Mouse (Mus musculus) cerebellum, adult 2 months (tissue): ENCODE results near the gene Gm17349.

Experiments used
- CTCF ChIP-seq: fragments of 200-500 bp; IDR thresholded peaks from 2 replicates; pipeline ENCODE4 v1.5.1; 2011; ENCODE audit warnings: low read depth, mild to moderate bottlenecking, control low read depth, low read length, moderate library complexity, borderline replicate concordance; ENCODE audit not compliant: insufficient read depth
- POLR2A ChIP-seq: fragments of 200-500 bp; IDR thresholded peaks from 2 replicates; pipeline ENCODE4 v1.6.1; 2011; ENCODE audit warnings: low read length, control low read depth, borderline replicate concordance; ENCODE audit not compliant: insufficient read depth

DNA sequence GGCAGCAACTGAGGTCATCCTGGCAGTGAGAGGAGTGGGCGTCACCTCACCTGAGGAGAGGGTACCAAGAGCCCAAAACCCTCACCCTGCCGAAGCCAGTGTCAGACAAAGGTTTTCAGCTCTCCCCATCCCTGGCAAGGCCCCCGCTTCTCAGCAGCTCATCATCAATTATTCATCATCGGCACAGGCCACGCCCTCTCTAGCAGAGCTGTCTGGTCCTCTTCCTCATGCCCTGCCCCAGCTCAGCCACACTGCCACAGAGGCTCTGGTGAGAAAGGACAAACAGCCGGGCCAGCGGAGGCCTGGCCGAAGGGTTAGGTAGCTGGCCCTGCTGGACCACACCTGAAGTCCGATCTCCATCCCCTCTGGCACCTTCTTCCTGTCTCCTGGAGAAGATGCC lies 13.3 kb downstream of the Gm17349 start:
- no peak for TF ChIP-seq CTCF
- TF ChIP-seq POLR2A = no peak
